Mouse (Mus musculus) olfactory bulb, adult 2 months (tissue): ENCODE results near the gene Smarce1. TPM values are rescaled to one million over a fixed set of nuclear protein-coding genes. Genes with fewer than 3 reads are reported as not detected.
A peak's percentile ranks its signal among the peaks of the same experiment; 100 is the strongest.
"Not testable (repeated sequence)": the region's sequence is repeated elsewhere in the genome, so short reads cannot be mapped to it uniquely, and the experiment has no call there.

Experiments used
- H3K27ac ChIP-seq: fragments of 200-500 bp; 2 replicates; pipeline ENCODE4 v1.5.1; 2012; ENCODE audit warnings: low read depth, low read length; ENCODE audit not compliant: insufficient read depth
- H3K4me1 ChIP-seq: fragments of 200-500 bp; 2 replicates; pipeline ENCODE4 v1.6.1; 2012; ENCODE audit warnings: low read length; ENCODE audit not compliant: control insufficient read depth, insufficient read depth
- H3K4me3 ChIP-seq: fragments of 200-500 bp; 2 replicates; pipeline ENCODE4 v1.5.1; 2012; ENCODE audit warnings: mild to moderate bottlenecking, low read depth, low read length, moderate library complexity; ENCODE audit not compliant: insufficient read depth
- CTCF ChIP-seq: fragments of 200-500 bp; IDR thresholded peaks from 2 replicates; pipeline ENCODE4 v1.5.1; 2012; ENCODE audit warnings: low read depth, mild to moderate bottlenecking, low read length, moderate library complexity; ENCODE audit not compliant: insufficient read depth
- POLR2A ChIP-seq: fragments of 200-500 bp; IDR thresholded peaks from 2 replicates; pipeline ENCODE4 v1.6.1; 2012; ENCODE audit warnings: mild to moderate bottlenecking, low read depth, low read length, moderate library complexity; ENCODE audit not compliant: insufficient read depth
- WGBS: fragments of 180-500 bp; shearing (Covaris S2); methylation state at CpG from one replicate; pipeline ENCODE4 v1.1.7; 2018; 5-methylcytosine and 5-hydroxymethylcytosine counted together
- polyA plus RNA-seq: library from polyadenylated mRNA; stranded (reverse); fragments of >200 nt; gene quantifications from 2 replicates; pipeline ENCODE4 v1.2.4, GENCODE M21; 2012; ENCODE audit warnings: low replicate concordance; ENCODE audit not compliant: missing spikeins, insufficient read depth, insufficient read length

The Smarce1 gene
- polyA plus RNA-seq, 1 experiment, result 488 TPM

- TF ChIP-seq CTCF, result no peak
- TF ChIP-seq POLR2A, result no peak
- H3K4me1 ChIP-seq, result peaks cover 6% of the 10 kb centered on the region
- H3K27ac ChIP-seq, result no peak overlapping the region
- no peak overlapping the region for H3K4me3 ChIP-seq
- WGBS, result 42% methylated on average over 2 of the region's 2 CpGs
Observed at GRCm38 (mm10) chr11:99253893-99254292, 23.1 kb upstream of the Smarce1 start.

GRCm38 (mm10) chr11:99252671-99253070 is 21.9 kb upstream of the Smarce1 start:
- TF ChIP-seq POLR2A (no peak), CTCF (no peak)
- 51% methylated on average over 8 of the region's 8 CpGs for WGBS
- H3K4me3 ChIP-seq, result no peak overlapping the region
- H3K4me1 ChIP-seq, result peaks cover 6% of the 10 kb centered on the region
- H3K27ac ChIP-seq, result no peak overlapping the region

- H3K4me1 ChIP-seq, result peaks cover 6% of the 10 kb centered on the region
- H3K4me3 ChIP-seq, result no peak overlapping the region
- WGBS, result 64% methylated on average over 3 of the region's 3 CpGs
- TF ChIP-seq POLR2A (no peak), CTCF (no peak)
- H3K27ac ChIP-seq, result no peak overlapping the region; the same call in 1 of the 2 replicates
Observed at GRCm38 (mm10) chr11:99250666-99251065, 19.8 kb upstream of the Smarce1 start.

- Histone ChIP-seq H3K4me1 (peaks cover 6% of the 10 kb centered on the region), H3K27ac (peak overlapping the region; percentile 55), H3K4me3 (no peak overlapping the region)
- WGBS, result 22% methylated on average over 5 of the region's 5 CpGs
- TF ChIP-seq CTCF (no peak), POLR2A (no peak)
Observed at GRCm38 (mm10) chr11:99250241-99250640, 19.4 kb upstream of the Smarce1 start.

GRCm38 (mm10) chr11:99249115-99249514 is 18.3 kb upstream of the Smarce1 start:
- TF ChIP-seq POLR2A (no peak), CTCF (no peak)
- Histone ChIP-seq H3K27ac (no peak overlapping the region), H3K4me3 (no peak overlapping the region), H3K4me1 (peaks cover 6% of the 10 kb centered on the region)
- 68% methylated on average over 4 of the region's 4 CpGs for WGBS

- Histone ChIP-seq H3K27ac (no peak overlapping the region), H3K4me3 (no peak overlapping the region), H3K4me1 (peaks cover 6% of the 10 kb centered on the region)
- no peak for TF ChIP-seq CTCF
- 95% methylated on average over 4 of the region's 4 CpGs for WGBS
Observed at GRCm38 (mm10) chr11:99247916-99248315, 17.1 kb upstream of the Smarce1 start.

- H3K4me3 ChIP-seq, H3K4me1 ChIP-seq: not testable (repeated sequence)
- 31% methylated on average over 3 of the region's 3 CpGs for WGBS
- 0 out of 2 replicates have a peak overlapping the region, but pooled peaks have one; percentile 80 for H3K27ac ChIP-seq
Observed at GRCm38 (mm10) chr11:99244519-99244918, 13.7 kb upstream of the Smarce1 start.

GRCm38 (mm10) chr11:99243820-99244374 is 13.1 kb upstream of the Smarce1 start, which contains the start of gene Krt222:
Gene Krt222, minus strand, starts transcription at chr11:99244085.
- 1% methylated on average over 17 of the region's 17 CpGs for WGBS
- Histone ChIP-seq H3K4me1 (no peaks in the 10 kb centered on the region), H3K4me3 (peak within 1 kb of the TSS; percentile 61), H3K27ac (peak within 1 kb of the TSS; percentile 80)
- no peak for TF ChIP-seq POLR2A
- no peak for TF ChIP-seq CTCF

GRCm38 (mm10) chr11:99243200-99243819 is 12.5 kb upstream of the Smarce1 start:
- Histone ChIP-seq H3K4me1 (no peaks in the 10 kb centered on the region), H3K27ac (peak overlapping the region; percentile 80), H3K4me3 (peak overlapping the region; percentile 61)
- 36% methylated on average over 3 of the region's 3 CpGs for WGBS
- no peak for TF ChIP-seq POLR2A
- TF ChIP-seq CTCF, result no peak

- H3K4me1 ChIP-seq, result no peaks in the 10 kb centered on the region
- WGBS, result 82% methylated on average over 5 of the region's 5 CpGs
- no peak for TF ChIP-seq CTCF
- no peak for TF ChIP-seq POLR2A
- H3K27ac ChIP-seq, result no peak overlapping the region
- H3K4me3 ChIP-seq, result no peak overlapping the region
Observed at GRCm38 (mm10) chr11:99242056-99242455, 11.2 kb upstream of the Smarce1 start.
